Mouse (Mus musculus): ENCODE results near the gene Tbxas1.

The Tbxas1 gene

GRCm38 (mm10) chr6:39005267-39005944 lies 130.2 kb downstream of the Tbxas1 start:
- no peak for DNase-seq

GRCm38 (mm10) chr6:39005945-39006572 lies 130.9 kb downstream of the Tbxas1 start:
- no peak for DNase-seq

- no peak for DNase-seq
Measured at GRCm38 (mm10) chr6:39007223-39007622, 132.0 kb downstream of the Tbxas1 start.

GRCm38 (mm10) chr6:39008116-39008515 lies 132.9 kb downstream of the Tbxas1 start:
- DNase-seq, result no peak

DNA sequence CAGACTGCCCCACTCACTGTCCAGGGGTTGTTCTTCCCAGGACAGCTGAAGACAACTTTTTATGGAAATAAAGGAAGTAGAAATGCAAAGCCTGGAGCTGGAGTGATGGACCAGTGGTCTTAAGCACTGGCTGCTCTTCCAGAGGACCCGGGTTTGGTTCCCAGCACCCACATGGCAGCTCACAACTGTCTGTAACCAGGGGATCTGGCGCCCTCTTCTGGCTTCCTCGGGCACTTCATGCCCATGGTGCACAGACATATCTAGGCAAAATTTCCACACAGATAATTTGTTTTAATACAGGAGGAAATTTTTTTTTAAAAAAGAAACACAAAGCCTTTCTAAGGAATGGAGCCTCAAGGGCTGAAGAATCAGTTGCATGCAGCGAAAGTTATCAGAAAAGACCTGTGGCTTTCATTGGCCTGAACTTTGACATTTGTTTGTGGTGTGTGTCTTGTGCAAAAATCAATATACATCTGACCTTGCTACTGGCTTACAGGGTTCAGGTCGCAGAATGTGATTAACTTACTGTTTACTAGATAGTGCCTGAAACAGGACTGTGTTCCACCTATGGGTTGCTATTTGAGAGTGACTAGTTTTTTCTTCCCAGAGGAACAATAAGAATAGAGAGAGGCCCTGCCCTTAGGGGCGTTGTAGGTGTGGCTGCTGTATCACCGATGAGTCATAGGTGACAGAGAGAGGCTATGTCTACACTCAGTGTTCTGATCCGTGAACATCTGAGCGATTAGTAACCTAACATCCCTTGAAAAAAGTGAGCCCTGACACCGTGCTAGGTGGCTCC lies 138.0 kb downstream of the Tbxas1 start:
- no peak for DNase-seq

DNA sequence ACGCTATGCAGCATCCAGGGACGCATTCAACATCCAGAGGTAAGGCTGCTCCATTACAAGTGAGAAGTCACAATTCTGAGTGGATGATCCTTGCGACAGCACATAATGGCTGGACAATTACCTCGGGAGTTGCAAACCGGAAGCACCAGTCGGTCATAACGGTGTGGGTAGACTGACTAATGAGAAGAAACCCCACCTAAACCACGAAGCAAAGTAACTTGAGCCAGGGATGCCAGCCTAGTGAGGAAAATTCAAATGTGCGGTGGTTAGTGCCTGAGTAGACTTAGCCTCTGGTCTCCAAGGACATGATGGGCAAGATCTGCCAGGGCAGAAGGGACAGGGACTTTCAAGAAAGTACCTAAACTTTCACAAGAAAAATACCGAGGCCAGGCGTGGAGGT lies 142.7 kb downstream of the Tbxas1 start:
- DNase-seq, result no peak

DNA sequence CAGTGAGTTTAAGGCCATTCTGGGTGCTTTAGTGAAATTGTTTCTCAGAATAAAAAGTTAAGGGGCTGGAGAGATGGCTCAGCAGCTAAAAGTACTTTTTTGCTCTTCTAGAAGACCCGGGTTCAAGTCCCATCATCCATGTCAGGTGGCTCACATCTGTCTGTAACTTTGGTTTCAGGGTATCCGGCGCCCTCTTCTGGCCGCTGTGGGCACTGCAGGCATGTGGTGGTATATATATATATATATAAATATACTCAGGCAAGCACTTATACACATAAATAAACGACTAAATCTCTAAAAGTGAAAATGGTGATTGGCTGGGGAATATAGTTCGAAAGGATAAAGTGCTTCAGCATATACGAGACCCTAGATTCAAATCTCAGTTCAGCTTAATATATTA lies 143.6 kb downstream of the Tbxas1 start:
- no peak for DNase-seq

DNA sequence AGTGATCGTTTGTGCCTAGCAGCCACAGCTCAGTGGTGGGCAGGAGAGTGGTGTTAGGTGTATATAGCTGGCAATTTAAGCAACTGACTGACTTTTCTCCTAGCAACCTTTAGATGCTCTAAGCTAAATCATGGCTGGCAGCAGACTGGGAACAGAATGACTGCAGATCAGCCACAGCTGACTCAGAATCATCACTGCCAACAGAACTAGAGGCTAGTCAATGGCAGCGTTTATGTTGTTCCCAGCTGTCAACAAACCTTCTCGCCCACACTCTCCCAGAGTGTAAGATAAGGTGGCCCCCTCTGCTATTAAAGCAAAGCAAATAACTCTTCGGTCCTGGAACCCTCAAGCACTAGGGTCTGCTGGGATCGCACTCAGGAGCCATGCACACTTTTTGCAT lies 144.0 kb downstream of the Tbxas1 start:
- no peak for DNase-seq

DNA sequence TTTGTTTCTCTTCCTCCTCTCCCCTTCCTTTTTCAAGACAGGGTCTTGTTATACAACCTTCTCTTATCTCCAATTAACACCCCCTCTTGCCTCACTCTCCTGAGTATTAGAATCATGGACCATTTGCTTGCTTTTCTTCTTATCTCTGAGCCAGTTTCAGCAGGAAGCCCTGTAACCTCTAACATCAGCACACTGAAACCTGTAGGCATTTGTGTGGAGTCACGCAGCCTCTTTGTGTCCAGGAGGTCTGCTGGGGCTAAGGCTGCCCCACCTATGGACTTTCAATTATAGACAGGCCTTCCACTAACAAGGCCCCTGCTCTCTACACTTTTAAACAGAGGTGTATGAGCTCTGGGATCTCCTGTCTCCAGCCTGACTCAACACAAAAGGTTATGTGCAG lies 146.7 kb downstream of the Tbxas1 start:
- DNase-seq, result no peak

DNA sequence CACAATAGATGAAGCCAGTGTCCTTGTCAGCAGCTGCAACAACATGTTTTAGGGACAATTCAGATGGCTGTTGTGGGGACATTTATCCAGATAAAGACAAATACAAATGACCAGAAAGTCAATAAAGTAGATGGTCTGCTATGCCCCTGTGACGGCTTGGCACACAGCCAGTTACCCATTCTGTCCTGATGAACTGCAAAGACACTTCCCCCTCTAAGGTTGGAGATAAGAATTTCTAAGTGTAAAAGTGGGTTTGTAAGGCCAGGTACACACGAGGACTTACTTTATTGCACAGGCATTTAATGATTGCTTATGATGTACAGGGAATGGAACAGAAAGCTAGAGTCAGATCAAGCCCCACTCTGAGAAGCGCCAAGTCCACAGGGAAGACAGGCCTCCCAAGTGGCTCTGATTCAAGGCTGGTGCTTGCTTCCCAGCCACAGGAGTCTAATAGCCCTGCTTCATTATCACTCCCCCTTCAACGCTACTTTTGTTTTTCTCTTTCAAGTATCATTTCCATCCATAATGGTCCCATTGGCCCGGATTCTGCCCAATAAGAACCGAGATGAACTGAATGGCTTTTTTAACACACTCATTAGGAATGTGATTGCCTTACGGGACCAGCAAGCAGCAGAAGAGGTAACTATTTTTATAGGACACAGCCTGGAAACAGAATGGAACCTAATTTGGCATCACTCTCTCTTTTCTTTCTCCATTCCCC lies 147.4 kb downstream of the Tbxas1 start:
- no peak for DNase-seq

DNA sequence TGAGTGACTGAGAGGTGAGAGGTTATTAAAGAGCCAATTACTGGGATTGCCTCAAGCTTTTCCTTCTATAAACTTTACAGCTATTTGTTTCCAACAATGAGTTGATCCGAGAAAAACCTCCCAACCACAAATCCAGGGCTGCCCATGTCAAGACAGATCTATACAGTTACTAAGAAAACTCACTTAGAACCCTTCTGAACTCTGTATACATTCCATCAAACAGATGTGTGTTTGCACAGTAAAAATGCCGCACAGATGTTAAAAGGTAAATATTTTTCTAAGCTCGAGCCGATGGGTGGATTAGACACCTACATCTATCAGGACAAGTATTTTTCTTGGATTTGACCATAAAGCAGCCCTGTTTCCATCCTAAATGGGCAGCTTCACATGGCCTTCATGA lies 149.4 kb downstream of the Tbxas1 start:
- no peak for DNase-seq

- DNase-seq, result no peak
Measured at GRCm38 (mm10) chr6:39025038-39025437, 149.8 kb downstream of the Tbxas1 start.

DNA sequence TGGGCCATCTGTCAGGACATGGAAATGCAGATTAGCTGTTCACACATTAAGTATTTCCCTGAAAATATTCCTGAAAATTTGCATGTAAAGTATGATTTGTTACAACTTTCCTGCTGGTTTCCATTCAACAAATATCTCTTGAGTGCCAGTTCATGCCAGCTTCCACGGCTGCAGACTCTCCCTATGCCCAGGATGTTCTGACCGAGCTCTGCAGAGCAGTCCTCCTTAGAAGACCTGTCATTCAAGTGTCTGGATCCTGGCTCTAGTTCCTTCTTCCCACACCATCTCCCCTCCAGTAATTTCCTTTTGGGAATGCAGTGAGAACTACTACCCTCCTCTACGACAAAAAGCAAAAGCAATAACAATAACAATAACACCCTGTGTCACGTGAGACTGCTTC lies 155.5 kb downstream of the Tbxas1 start:
- DNase-seq, result no peak

DNA sequence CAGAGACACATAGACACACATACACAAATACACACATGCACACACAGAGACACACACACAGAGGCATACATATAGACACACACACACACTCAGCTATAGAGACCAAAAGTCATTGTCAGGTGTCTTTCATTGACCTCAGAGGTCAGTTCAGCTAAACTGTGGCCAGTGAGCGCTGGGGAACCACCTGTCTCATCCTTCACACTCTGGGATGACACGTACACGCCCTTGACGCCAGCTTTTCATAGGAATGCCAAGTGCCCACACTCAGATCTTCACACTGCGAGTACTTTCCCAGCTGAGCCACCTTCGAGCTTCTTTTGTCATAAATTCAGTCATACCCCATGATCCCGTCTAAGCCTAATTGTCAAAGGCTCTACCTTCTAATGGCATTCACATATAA lies 158.5 kb downstream of the Tbxas1 start:
- no peak for DNase-seq

- no peak for DNase-seq
Measured at GRCm38 (mm10) chr6:39035039-39035438, 159.8 kb downstream of the Tbxas1 start.

DNA sequence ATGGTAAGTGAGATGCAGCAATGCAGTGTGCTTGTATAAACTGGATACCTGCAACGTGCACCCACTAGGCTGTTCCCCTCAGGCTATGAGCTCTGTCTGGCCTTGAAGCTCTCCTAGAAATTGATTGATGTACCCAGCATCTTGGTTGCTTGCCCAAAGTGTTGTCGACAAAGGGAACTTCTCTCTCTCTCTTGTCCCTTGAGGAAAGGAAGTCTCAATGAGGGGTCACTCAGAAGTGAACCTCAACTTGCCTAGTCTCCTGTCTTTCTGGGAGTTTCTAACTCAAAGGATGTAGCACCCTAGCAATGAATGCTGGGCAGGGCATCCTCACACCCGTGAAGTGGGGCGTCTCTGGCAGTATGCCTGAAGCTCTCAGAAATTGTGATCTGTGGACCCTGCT lies 161.0 kb downstream of the Tbxas1 start:
- DNase-seq, result no peak

GRCm38 (mm10) chr6:39040451-39040850 lies 165.2 kb downstream of the Tbxas1 start:
- DNase-seq, result no peak

GRCm38 (mm10) chr6:39049141-39049540 lies 173.9 kb downstream of the Tbxas1 start:
- peak; percentile 65 to 72 for DNase-seq

DNA sequence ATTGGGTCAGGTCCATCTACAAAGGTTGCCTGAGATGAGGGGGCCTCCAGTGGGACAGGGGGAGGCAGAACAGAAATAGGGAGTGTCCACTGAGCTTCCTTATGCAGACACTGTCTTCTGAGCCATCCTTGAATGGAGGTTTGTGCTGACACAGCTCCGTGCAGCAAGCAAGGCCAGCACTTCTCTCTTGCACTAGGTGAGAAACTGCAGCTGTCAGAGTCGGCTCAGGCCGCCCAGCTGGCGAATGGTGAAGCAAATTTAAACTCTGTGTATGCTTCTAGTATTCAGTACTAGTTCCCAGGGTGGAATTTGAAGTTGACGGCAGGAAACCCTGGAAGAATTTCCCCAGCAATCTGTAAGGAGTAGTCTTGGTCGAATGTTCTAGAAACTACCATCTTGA lies 175.6 kb downstream of the Tbxas1 start:
- no peak for DNase-seq

GRCm38 (mm10) chr6:39051799-39052556 lies 176.8 kb downstream of the Tbxas1 start:
- peak; percentile 35 to 46 for DNase-seq

- peak; percentile 85 to 91 for DNase-seq
Measured at GRCm38 (mm10) chr6:39052636-39053035, 177.4 kb downstream of the Tbxas1 start.

GRCm38 (mm10) chr6:39054206-39054864 lies 179.1 kb downstream of the Tbxas1 start:
- DNase-seq, result no peak

Data from cerebellum, postnatal 25 days (tissue).